Mouse (Mus musculus) intestine, embryonic 14.5 days (tissue): Measurements from ENCODE around the gene Cygb. TPM values are rescaled to one million over a fixed set of nuclear protein-coding genes. Genes with fewer than 3 reads are reported as not detected.

Experiments used
- ATAC-seq: fragments of 200-750 bp; cut with Nextera tagmentation; replicated peaks from 2 replicates; pipeline ENCODE4 v1.8.0; 2017; ENCODE audit warnings: low read depth, moderate number of reproducible peaks, moderate TSS enrichment, moderate library complexity; ENCODE audit not compliant: low FRiP score, low TSS enrichment
- DNase-seq: peaks from one replicate; pipeline ENCODE4 v3.0.0-alpha.2; 2018; ENCODE audit warnings: low spot score
- H3K27ac ChIP-seq: fragments of 300-500 bp; sonication (generic); 2 replicates; pipeline ENCODE4 v1.5.1; 2014; ENCODE audit warnings: low read depth, mild to moderate bottlenecking, control low read depth
- H3K27me3 ChIP-seq: fragments of 300-500 bp; sonication (generic); replicated peaks from 2 replicates; pipeline ENCODE4 v1.6.1; 2014; ENCODE audit warnings: low read length, control low read depth; ENCODE audit not compliant: control insufficient read depth, insufficient read depth
- H3K36me3 ChIP-seq: fragments of 300-500 bp; sonication (generic); 2 replicates; pipeline ENCODE4 v1.6.1; 2014; ENCODE audit warnings: low read length, control low read depth; ENCODE audit not compliant: control insufficient read depth, insufficient read depth
- H3K4me1 ChIP-seq: fragments of 300-500 bp; sonication (generic); replicated peaks from 2 replicates; pipeline ENCODE4 v1.6.1; 2014; ENCODE audit warnings: low read length, control low read depth, mixed read lengths; ENCODE audit not compliant: control insufficient read depth, insufficient read depth
- H3K4me2 ChIP-seq: fragments of 300-500 bp; sonication (generic); 2 replicates; pipeline ENCODE4 v1.6.1; 2014; ENCODE audit warnings: low read length
- H3K4me3 ChIP-seq: fragments of 300-500 bp; sonication (generic); 2 replicates; pipeline ENCODE4 v1.5.1; 2014; ENCODE audit warnings: low read depth, low read length, control low read depth, mixed read lengths
- H3K9ac ChIP-seq: fragments of 300-500 bp; sonication (generic); 2 replicates; pipeline ENCODE4 v1.6.1; 2014; ENCODE audit warnings: mild to moderate bottlenecking, low read length
- H3K9me3 ChIP-seq: fragments of 300-500 bp; sonication (generic); 2 replicates; pipeline ENCODE4 v1.6.1; 2016; ENCODE audit warnings: low read length, control low read depth; ENCODE audit not compliant: control insufficient read depth
- WGBS: fragments of 180-500 bp; shearing (Covaris S2); extraction: QIAGEN DNeasy Blood & Tissue Kit; methylation state at CpG from one replicate; pipeline ENCODE4 v1.1.7; 2014; 5-methylcytosine and 5-hydroxymethylcytosine counted together
- polyA plus RNA-seq: library from polyadenylated mRNA; unstranded; fragments of >200 nt; fragmentation: Nextera tagmentation; extraction: Ambion mirVana; gene quantifications from 2 replicates; pipeline ENCODE4 v1.2.1, GENCODE M21; 2014

Cygb gene
- polyA plus RNA-seq, 1 experiment from 2014 or later = 16.4 TPM

DNA sequence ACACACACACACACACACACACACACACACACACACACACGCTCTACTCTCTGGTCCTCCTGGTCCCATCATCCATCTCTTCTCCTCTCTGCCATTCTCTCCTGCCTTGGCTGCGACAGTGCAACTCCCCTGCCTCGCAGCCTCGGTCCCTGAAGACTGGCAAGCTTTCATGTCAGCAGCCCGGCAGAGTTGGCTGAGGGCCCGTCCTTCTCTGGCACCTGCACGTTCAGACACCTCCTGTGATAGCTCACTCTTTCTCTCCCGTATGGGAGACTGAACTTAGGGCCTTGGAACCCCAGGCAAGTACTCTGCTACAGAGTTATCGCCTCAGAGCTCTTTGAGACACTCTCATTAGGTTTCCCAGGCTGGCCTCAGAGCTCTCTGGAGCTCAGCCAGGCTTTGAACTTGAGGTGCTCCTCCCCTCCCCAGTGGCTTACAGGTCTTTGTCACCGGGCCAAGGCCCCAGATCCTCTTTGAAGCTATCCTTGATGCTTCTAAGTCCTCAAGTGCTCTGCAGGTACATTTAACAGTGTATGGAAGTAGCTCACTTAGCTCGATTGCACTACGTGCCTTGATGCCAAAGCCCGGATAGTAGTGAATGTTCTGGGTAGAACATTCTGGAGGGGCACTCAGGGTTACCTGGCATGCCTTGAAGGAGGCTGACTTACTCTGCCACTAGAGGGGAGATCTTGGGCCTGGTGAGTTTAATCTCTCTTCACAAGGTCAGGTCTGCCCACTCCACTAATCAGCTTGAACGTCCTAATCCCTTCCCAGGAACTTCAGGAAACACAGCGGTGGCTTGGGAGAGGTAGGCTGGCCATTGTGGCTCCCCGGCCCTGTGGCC, 2.5 kb upstream of the Cygb start:
- Histone ChIP-seq H3K4me1 (peaks cover 35% of the 10 kb centered on the region), H3K27me3 (peaks cover 10% of the 10 kb centered on the region), H3K36me3 (no peaks in the 10 kb centered on the region), H3K9me3 (no peaks in the 10 kb centered on the region), H3K9ac (no peak overlapping the region), H3K4me3 (no peak overlapping the region), H3K4me2 (no peak overlapping the region), H3K27ac (no peak overlapping the region)
- no peak for DNase-seq
- no peak for ATAC-seq
- WGBS = 76% methylated on average over 16 of the region's 16 CpGs

DNA sequence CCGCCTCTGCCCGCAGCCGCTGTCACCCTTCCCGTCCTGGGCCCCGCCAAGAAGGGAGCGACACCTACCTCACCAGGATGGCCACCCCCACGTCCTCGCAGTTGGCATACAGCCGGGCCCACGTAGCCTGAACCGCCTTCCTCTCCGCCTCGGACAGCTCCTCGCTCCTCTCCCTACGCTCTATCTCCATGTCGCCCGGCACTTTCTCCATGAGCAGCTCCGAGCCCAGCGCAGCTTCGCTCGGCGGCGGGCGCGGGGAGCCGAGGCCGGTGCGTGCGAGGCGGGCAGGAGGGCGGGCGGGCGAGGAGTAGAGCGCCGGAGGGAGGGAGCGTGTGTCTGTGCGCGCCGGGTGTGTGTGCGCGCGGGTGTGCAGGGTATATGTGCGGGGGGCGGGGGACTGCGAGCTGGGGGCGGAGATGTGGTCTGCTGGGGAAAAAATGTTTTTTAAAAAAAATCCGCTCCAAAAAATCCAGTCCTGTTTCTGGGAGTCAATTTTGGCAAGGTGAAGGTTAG, 348 bp downstream of the Cygb start:
- peak overlapping the region; percentile 54 for H3K9ac ChIP-seq
- WGBS = under 1% methylated on average over 47 of the region's 47 CpGs
- DNase-seq (peak; percentile 73), ATAC-seq (no peak)
- peaks cover 10% of the 10 kb centered on the region for H3K27me3 ChIP-seq
- H3K4me1 ChIP-seq = peaks cover 28% of the 10 kb centered on the region
- H3K27ac ChIP-seq = no peak overlapping the region
- peak overlapping the region; percentile 91 for H3K4me2 ChIP-seq
- no peaks in the 10 kb centered on the region for H3K36me3 ChIP-seq
- H3K4me3 ChIP-seq = peak overlapping the region; percentile 53
- no peaks in the 10 kb centered on the region for H3K9me3 ChIP-seq

DNA sequence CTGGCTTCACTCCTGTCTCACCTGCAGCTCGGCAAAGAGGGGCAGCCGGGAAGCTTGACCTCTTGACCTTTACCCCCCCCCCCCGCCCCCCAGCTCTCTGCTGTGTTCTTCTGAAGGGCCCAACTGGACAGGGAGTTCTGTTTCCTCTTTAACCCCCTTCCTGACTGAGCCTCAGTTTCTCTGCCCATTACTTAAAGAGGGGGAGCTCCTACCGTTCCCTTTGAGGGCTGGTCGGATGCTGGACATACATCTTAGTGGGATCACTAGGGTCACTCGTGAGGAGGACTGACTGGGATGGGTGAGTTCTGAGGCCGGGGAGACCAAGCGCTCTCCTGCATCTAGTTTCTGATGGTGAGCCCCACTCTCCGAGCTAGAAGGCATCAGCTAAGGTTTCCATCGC, 879 bp downstream of the Cygb start, which contains the start of gene Prcd:
Gene Prcd (plus strand): TSS at position 301 of the 400 bp plus-strand sequence.
- Histone ChIP-seq H3K4me1 (peaks cover 32% of the 10 kb centered on the region), H3K27ac (no peak within 1 kb of the TSS), H3K4me3 (peak within 1 kb of the TSS; percentile 53), H3K9ac (peak within 1 kb of the TSS; percentile 54), H3K4me2 (peak within 1 kb of the TSS; percentile 91), H3K36me3 (no peaks in the 10 kb centered on the region), H3K9me3 (no peaks in the 10 kb centered on the region), H3K27me3 (peaks cover 10% of the 10 kb centered on the region)
- no peak for ATAC-seq
- 3% methylated on average over 10 of the region's 10 CpGs for WGBS
- DNase-seq = no peak

DNA sequence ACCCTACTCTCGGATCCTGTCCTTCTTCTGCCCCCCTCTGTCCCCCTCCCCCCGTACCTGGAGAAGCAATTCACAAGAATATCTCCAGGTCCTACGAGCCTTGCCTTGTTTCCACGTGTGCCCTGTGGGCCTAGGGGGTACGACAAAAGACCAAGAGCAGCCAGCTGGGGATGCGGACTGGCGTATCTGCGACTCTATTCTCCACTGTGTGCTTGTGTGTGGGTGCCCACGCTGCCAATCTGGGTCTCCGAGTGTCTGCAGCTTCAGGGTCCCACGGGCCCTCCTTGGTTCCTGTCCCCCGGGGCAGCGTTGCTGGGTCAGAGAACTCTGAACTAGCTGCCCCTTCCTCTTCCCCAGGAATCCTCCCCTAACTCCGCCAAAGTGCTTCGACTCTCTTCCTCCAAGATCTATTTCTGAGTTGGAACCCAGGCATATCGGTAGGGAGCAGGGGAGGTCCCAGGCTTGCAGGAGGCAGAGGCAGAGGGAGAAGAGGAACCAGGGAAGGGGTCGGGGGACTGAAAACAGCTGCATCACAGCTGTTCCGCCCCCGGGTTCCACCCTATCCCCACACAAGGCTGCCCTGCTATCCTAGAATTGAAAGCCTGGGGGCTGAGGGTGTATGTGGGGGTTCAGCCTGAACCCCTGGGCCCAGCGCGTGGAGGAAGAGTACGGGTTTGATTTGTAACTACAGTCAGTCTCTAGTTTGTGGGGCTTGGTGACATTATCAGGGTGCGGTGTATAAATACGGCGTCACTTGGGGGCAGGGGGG, 1.6 kb downstream of the Cygb start:
- ATAC-seq = no peak
- peaks cover 10% of the 10 kb centered on the region for H3K27me3 ChIP-seq
- H3K9me3 ChIP-seq = no peaks in the 10 kb centered on the region
- H3K4me3 ChIP-seq = peak overlapping the region; percentile 53; the same call in 1 of the 2 replicates
- H3K27ac ChIP-seq = no peak overlapping the region
- WGBS = 64% methylated on average over 25 of the region's 25 CpGs
- no peak for DNase-seq
- H3K4me1 ChIP-seq = peaks cover 34% of the 10 kb centered on the region
- no peaks in the 10 kb centered on the region for H3K36me3 ChIP-seq
- H3K9ac ChIP-seq = no peak overlapping the region
- H3K4me2 ChIP-seq = peak overlapping the region; percentile 91

DNA sequence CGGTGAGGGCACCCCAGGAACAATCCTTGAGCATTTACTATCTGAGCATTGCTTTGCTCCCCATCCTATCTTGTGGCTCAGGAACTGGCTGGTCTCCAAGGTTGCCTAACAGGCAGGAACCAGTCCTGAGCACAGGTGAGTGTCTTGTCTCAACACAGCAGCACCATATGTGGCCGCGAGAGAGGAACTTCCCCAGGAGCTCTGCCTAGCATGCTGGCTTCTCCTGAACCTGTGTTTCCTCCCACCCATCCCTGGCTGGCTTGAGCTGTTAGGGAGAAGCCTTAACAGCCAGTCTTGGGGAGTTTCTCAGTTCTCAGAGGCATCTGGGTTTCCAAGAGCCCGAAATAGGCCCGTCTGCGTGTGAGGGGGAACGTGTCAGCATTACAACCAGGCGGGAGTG, 2.8 kb downstream of the Cygb start:
- 77% methylated on average over 8 of the region's 8 CpGs for WGBS
- Histone ChIP-seq H3K4me3 (no peak overlapping the region), H3K27me3 (peaks cover 10% of the 10 kb centered on the region), H3K4me2 (no peak overlapping the region), H3K27ac (no peak overlapping the region), H3K36me3 (no peaks in the 10 kb centered on the region), H3K9ac (no peak overlapping the region), H3K9me3 (no peaks in the 10 kb centered on the region), H3K4me1 (peaks cover 32% of the 10 kb centered on the region)
- no peak for ATAC-seq
- DNase-seq = no peak

DNA sequence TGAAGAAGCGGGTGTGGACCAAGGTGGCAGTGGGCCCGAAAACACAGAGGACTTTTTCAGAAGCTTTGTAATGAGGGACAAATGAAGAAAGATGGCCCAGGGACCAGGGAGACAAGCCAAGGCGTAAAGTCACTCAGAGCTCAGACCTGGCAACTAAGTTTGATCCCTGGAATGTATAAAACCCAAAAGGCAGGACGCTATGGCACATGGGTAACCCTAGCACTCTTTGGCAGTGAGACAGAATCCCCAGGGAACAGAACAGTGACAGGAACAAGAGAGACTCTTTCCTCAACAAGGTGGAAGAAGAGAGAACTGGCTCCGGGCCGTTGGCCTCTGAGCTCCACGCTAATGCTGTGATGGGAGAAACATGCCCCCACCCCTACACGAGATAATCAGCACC, 3.3 kb downstream of the Cygb start:
- no peak overlapping the region for H3K9ac ChIP-seq
- no peak overlapping the region for H3K4me3 ChIP-seq
- no peak overlapping the region for H3K4me2 ChIP-seq
- ATAC-seq (no peak), DNase-seq (no peak)
- no peaks in the 10 kb centered on the region for H3K36me3 ChIP-seq
- H3K27me3 ChIP-seq = peaks cover 10% of the 10 kb centered on the region
- 89% methylated on average over 8 of the region's 8 CpGs for WGBS
- H3K4me1 ChIP-seq = peaks cover 32% of the 10 kb centered on the region
- H3K9me3 ChIP-seq = no peaks in the 10 kb centered on the region
- H3K27ac ChIP-seq = no peak overlapping the region

DNA sequence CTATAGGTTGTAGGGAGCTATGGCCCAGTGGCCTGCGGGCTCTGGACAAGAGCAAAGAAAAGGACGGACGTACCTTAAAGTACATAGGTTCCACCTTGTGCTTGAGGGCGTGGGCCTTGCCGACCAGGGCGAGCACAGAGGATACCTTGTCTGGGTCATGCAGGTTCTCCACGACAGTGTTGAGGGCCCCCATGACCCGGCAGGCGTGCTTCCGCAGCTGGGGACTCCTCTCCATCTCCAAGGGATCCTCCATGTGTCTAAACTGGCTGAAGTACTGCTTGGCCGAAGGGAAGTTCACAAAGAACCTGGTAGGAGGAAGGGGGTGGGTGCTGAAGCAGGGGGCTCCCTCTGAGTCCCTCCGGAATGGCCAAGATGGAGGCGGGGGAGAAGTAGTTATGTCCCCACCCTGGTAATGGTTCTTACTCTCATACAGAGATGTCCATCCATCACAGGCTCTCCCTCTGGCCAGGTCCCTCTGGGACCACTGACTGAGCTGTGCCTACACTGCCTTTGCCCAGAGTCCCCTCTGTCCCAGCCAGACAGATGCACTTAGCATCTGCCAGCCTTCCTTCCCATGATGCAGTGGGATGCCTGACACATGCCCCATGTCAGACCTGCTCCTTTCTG, 4.3 kb downstream of the Cygb start:
- Histone ChIP-seq H3K9ac (no peak overlapping the region), H3K36me3 (no peaks in the 10 kb centered on the region), H3K9me3 (no peaks in the 10 kb centered on the region), H3K27ac (no peak overlapping the region), H3K4me3 (no peak overlapping the region), H3K4me2 (no peak overlapping the region), H3K27me3 (peaks cover 8% of the 10 kb centered on the region), H3K4me1 (peaks cover 38% of the 10 kb centered on the region)
- no peak for DNase-seq
- WGBS = 92% methylated on average over 13 of the region's 13 CpGs
- ATAC-seq = no peak

DNA sequence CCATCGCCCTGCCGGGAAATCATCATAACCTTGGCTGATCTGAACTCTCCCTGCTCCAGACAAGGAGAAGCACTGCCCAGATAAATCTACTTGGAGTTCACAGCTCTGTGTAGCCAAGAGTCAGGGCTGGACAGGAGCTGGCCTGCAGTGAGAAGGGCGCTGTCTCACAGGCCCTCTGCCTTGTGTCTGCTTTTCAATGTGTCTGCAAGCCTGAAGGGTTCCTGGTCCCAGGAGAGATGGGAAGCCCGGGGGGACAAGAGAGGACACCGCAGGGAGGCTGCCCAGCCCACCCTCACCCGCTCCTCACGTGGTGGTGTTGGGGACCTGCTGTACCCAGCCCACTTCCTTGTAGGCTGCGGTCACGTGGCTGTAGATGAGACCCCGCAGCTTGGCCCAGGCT, 5.1 kb downstream of the Cygb start:
- no peak for DNase-seq
- H3K9me3 ChIP-seq = no peaks in the 10 kb centered on the region
- no peak overlapping the region for H3K4me3 ChIP-seq
- peaks cover 36% of the 10 kb centered on the region for H3K4me1 ChIP-seq
- H3K9ac ChIP-seq = no peak overlapping the region
- H3K36me3 ChIP-seq = no peaks in the 10 kb centered on the region
- peaks cover 1% of the 10 kb centered on the region; the same call in 1 of the 2 replicates for H3K27me3 ChIP-seq
- no peak overlapping the region for H3K4me2 ChIP-seq
- H3K27ac ChIP-seq = peak overlapping the region; percentile 74
- no peak for ATAC-seq
- 68% methylated on average over 10 of the region's 10 CpGs for WGBS
